ENCODE assay signal across 10 mouse cellular contexts in the genomic region with DNA sequence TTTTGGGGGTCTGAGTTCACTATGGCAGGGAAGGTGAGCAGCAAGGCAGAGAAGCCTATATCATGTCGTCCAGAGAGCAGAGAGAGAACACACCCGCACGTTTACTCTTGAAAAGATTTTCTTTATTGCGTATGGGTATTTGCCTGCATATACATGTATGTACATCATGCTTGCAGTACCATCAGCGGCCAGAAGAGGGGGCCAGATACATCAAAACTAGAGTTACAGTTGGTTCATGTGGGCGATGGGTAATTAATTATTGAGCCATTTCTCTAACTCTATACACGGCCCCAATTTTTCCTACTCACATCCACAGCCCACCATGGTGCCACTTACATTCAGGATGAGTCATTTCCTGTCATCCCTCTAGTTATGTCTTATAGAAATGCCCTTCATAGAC. TPM values are rescaled to one million over a fixed set of nuclear protein-coding genes. Genes with fewer than 3 reads are reported as not detected.
A peak's percentile ranks its signal among the peaks of the same experiment; 100 is the strongest.
DNase-seq lines count a peak whose midpoint lies in the region.
"Had no signal": no experiment of that assay in that cellular context is flagged by ENCODE, and none has a peak within 500 bp of the region (broad histone marks: within the 10 kb centered on the region; RNA-seq: fewer than 3 reads in every experiment).

No protein-coding gene starts in this region.

- peaks cover 13% of the 10 kb centered on the region for H3K36me3 ChIP-seq in splenic B cell, adult 2 months (ENCODE audit: control insufficient read depth, insufficient read depth, low read length, poor library complexity, severe bottlenecking)

- peak; percentile 32 for DNase-seq in cerebellum, adult 11 months
- no peak for DNase-seq in cerebellum, adult 9-10 months
- DNase-seq in layer of hippocampus, adult 11-12 months (ENCODE audit: low spot score): peak; percentile 71
- no peak for DNase-seq in layer of hippocampus, postnatal 36 days
- DNase-seq in MEL-GATA-1-ER (ENCODE audit: extremely low read depth, low read depth): peak; percentile 39
- DNase-seq in layer of hippocampus, adult 9-11 months: peak; percentile 39
- DNase-seq in splenic B cell, adult 2 months (ENCODE audit: low read depth, low spot score): peak; percentile 70
- no peak for DNase-seq in Muller cell, postnatal 12 days (ENCODE audit: inconsistent ontology term)

- no peaks in the 10 kb centered on the region for H3K27me3 ChIP-seq in splenic B cell, adult 2 months (ENCODE audit: control insufficient read depth, insufficient read depth, low read length, poor library complexity, severe bottlenecking)
- H3K27me3 ChIP-seq: limb, embryonic 13.5 days had no signal

RNA-seq across cellular contexts. Expression of gene Fndc9, which starts 18.7 kb away (rescaled TPM):
- 1 to 10 TPM in 1 of 2 experiments, under 1 TPM in 1; 0.92 to 1.3 TPM for total RNA-seq in layer of hippocampus, postnatal 36 days (2021)
- total RNA-seq: gastrocnemius, postnatal 4 days had no signal

RNA-seq across cellular contexts. Expression of gene Nipal4, which starts 50.4 kb away (rescaled TPM):
- 1 to 10 TPM; 2.3 to 2.7 TPM for total RNA-seq in layer of hippocampus, postnatal 36 days (2021)

Comparison
In these comparisons a context has a peak if more than half of its experiments do, and no peak if none do; other contexts are left out.
1. DNase-seq: peak in cerebellum, adult 11 months (single experiment), layer of hippocampus, adult 11-12 months (single experiment), MEL-GATA-1-ER (single experiment), layer of hippocampus, adult 9-11 months (single experiment) and splenic B cell, adult 2 months (single experiment); none in cerebellum, adult 9-10 months (single experiment), layer of hippocampus, postnatal 36 days (0 of 2) and Muller cell, postnatal 12 days (single experiment).